Mouse (Mus musculus): ENCODE measurements around the gene Ovch2. TPM values are rescaled to one million over a fixed set of nuclear protein-coding genes. Genes with fewer than 3 reads are reported as not detected.

The Ovch2 gene
- not detected for polyA plus RNA-seq (2017; shearing (Covaris generic))

DNA sequence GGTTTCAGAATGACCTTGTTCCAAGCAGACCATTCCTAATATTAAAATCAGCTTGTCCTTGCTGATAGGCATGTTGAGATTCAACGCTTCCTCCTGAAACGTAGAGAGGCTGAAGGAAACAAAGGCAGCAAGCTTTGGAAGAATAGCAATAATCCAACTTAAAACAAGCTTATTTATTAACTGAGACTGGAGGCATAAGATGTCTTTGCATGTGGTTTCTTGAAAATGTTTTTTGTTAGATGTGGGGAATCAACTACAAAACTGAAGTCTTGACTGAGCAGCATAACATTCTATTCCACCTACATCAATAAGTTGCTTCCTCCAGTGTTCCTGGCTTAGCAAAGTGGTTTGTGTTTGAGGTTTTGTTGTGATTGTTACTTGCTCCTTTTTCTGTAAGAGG lies at the start of gene Ovch2:
TSS of gene Ovch2 (minus strand) at position 101 of the 400 bp plus-strand sequence.

DNA sequence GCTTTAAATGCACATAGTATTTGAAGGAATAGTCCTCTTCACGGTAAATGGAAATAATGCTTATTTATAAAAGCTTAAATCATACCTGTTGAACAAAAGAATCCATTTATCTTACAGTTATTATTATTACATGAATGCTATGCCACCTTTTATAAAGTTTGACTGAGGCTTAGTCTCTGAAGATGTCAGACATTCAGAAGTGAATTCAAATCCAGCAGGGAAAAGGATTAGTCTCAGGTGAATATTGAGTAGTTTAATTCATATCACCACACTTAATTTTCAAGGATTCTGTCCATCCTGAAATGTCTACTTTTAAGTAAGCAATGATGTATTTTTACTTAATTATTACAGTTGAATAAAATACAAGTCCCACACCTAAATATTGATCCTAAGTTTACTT lies 46.4 kb upstream of the Ovch2 start, which contains the start of gene Olfr470:
TSS of gene Olfr470 (minus strand) at position 101 of the 400 bp plus-strand sequence.

DNA sequence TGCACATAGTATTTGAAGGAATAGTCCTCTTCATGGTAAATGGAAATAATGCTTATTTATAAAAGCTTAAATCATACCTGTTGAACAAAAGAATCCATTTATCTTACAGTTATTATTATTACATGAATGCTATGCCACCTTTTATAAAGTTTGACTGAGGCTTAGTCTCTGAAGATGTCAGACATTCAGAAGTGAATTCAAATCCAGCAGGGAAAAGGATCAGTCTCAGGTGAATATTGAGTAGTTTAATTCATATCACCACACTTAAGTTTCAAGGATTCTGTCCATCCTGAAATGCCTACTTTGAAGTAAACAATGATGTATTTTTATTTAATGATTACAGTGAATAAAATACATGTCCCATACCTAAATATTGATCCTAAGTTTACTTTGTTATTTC lies 24.4 kb upstream of the Ovch2 start, which contains the start of gene Olfr469:
TSS of gene Olfr469 (minus strand) at position 101 of the 400 bp plus-strand sequence.

DNA sequence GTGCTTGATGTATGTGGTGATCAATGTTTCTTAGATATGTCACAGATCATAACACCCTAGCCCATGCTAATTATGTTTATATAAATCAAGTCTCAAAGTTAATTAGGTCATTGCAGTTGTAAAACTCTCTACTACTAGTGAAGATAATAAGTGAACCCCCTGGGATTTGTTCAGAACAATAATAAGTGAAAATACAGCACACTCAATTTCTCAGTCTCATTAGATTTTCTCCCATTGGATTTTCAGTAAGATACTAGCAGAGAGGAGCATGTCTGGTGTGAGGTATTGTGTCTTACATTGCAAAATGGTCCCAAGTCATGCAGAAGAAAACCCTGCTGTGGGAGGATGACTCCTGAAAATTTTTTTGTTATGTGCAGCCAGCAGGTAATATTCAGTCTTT lies 11.0 kb upstream of the Ovch2 start, which contains the start of gene Olfr467:
TSS of gene Olfr467 (plus strand) at position 301 of the 400 bp plus-strand sequence.

DNA sequence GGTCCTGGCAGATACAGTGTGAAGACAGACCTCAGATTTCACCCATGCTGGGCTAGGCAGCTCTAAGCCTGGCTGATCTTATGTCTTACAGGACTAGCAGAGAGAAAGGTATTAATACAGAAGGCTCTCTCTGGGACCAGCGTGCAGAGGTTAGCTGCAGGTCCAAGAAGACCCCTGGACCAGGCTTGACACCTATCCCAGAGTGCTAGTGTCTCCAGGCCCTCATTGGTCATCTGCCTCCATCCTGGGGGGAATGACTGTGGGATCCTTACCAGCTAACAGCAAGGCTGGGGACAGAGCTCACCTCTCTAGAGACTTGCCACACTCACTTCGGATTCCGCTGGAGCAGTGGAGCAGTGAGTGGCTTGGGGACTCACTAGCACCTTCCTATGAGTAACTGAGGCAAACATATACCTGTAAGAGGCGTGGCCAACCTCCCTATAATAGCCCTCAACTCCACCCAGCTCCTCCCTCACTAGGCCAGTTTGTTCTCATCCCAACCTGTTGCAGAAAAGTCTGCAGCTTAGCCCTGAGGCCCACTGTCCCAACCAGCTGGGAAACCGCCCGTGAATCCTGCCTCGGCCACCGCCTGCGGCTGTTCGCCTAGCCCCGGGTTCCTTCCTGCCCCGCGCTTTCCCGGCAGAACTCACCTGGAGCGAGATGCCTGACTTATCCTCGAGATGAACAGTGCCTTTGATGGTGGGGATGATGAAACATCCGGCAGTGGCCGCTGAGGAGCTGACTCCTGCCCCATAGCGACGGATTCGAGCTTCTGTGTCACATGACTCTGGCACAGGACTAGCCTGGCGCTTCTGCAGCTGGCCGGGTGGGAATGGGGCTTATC lies 43.5 kb downstream of the Ovch2 start, which contains the start of gene Cyb5r2:
TSS of gene Cyb5r2 (minus strand) at position 725 of the 844 bp plus-strand sequence.

Other genes with a start within 250 kb of the Ovch2 start
- gene Olfml1, start 233.8 kb downstream of the Ovch2 start, polyA plus RNA-seq (2017; shearing (Covaris generic)): not detected
- gene Ppfibp2, start 206.0 kb downstream of the Ovch2 start, polyA plus RNA-seq (2017; shearing (Covaris generic)): 0.24 TPM
- gene 5330417H12Rik, start 176.0 kb downstream of the Ovch2 start, polyA plus RNA-seq (2017; shearing (Covaris generic)): not detected
- gene Cyb5r2, start 43.2 kb downstream of the Ovch2 start, polyA plus RNA-seq (2017; shearing (Covaris generic)): not detected
- not detected for gene Olfr467, start 11.1 kb upstream of the Ovch2 start, polyA plus RNA-seq (2017; shearing (Covaris generic))
- gene Olfr469, start 24.3 kb upstream of the Ovch2 start, polyA plus RNA-seq (2017; shearing (Covaris generic)): not detected
- gene Olfr470, start 46.3 kb upstream of the Ovch2 start, polyA plus RNA-seq (2017; shearing (Covaris generic)): not detected
- 0.09 TPM for gene Olfr472, start 96.7 kb upstream of the Ovch2 start, polyA plus RNA-seq (2017; shearing (Covaris generic))
- not detected for gene Olfr473, start 129.2 kb upstream of the Ovch2 start, polyA plus RNA-seq (2017; shearing (Covaris generic))
- gene Olfr474, start 153.4 kb upstream of the Ovch2 start, polyA plus RNA-seq (2017; shearing (Covaris generic)): not detected
- not detected for gene Olfr476, start 163.6 kb upstream of the Ovch2 start, polyA plus RNA-seq (2017; shearing (Covaris generic))
- not detected for gene Olfr477, start 185.5 kb upstream of the Ovch2 start, polyA plus RNA-seq (2017; shearing (Covaris generic))
- not detected for gene Olfr478, start 232.8 kb upstream of the Ovch2 start, polyA plus RNA-seq (2017; shearing (Covaris generic))
- not detected for gene Olfr479, start 249.5 kb upstream of the Ovch2 start, polyA plus RNA-seq (2017; shearing (Covaris generic))